Mouse (Mus musculus): ENCODE results near the gene Prr3. TPM values are rescaled to one million over a fixed set of nuclear protein-coding genes. Genes with fewer than 3 reads are reported as not detected.
A peak's percentile ranks its signal among the peaks of the same experiment; 100 is the strongest.
"Not testable (repeated sequence)": the region's sequence is repeated elsewhere in the genome, so short reads cannot be mapped to it uniquely, and the experiment has no call there.

Prr3 gene
- polyA plus RNA-seq, 1 experiment from 2014 or later, result 6.1 TPM

DNA sequence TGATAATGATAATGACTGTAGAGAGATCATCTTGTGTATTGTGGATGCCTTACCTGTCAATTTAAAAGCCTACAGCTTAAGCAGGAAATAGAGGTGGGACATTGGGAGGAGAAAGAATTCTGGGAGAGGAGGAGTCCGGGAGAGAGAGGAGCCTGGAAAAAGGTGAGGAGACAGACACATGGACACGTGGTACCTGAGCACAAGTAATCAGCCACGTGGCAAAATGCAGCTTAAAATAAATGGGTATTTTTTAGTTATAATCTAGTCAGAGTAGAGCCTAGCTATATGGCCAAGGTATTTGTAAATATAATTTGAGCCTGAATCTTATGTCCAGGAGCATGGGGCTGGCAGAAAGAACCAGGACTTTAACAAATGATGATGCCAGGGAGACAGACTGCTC is 39.5 kb upstream of the Prr3 start:
- no peak for TF ChIP-seq EP300 (IDR thresholded peaks at IDR 0.05; ENCODE audit: low read depth)
- peaks cover 39% of the 10 kb centered on the region for H3K4me1 ChIP-seq (ENCODE audit: insufficient read depth)
- ATAC-seq (no peak), DNase-seq (no peak)
- peak overlapping the region; percentile 72 for H3K4me2 ChIP-seq (ENCODE audit: low read depth, low read length)
- peak overlapping the region; percentile 97 for H3K27ac ChIP-seq (ENCODE audit: low read depth)
- H3K36me3 ChIP-seq (replicated peaks; ENCODE audit: insufficient read depth, low read length), result peaks cover 37% of the 10 kb centered on the region
- H3K4me3 ChIP-seq (ENCODE audit: low read depth, low read length), result peak overlapping the region; percentile 56
- peak overlapping the region; percentile 68 for H3K9ac ChIP-seq (replicated peaks)
- WGBS (ENCODE audit: insufficient replicate concordance), result 45% methylated on average over 3 of the region's 3 CpGs
- H3K9me3 ChIP-seq (ENCODE audit: low read length), result peaks cover 3% of the 10 kb centered on the region; the same call in 1 of the 2 replicates
- no peaks in the 10 kb centered on the region for H3K27me3 ChIP-seq (ENCODE audit: insufficient read depth, low read length)

DNA sequence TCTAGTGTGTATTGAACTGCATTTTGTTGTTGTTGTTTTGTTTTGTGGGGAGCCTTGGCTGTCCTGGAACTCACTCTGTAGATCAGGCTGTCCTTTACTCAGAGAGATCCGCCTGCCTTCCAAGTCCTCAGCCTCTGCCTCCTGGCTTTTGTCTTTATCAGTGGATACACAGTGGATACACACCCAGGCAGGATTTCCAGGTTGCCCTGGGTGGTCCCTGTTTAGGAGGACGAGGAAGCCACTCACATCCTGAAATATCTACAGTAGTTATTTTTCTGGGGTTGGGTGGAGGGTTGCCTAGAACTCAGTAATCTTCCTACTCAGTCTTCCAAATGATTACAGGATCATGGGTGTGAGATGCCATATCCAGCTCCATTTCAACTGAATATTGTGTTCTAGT is 38.9 kb upstream of the Prr3 start:
- peak overlapping the region; percentile 56 for H3K4me3 ChIP-seq (ENCODE audit: low read depth, low read length)
- DNase-seq (no peak), ATAC-seq (no peak)
- TF ChIP-seq EP300 (IDR thresholded peaks at IDR 0.05; ENCODE audit: low read depth) (no peak), CTCF (IDR thresholded peaks at IDR 0.05; ENCODE audit: low read depth) (no peak)
- peaks cover 42% of the 10 kb centered on the region for H3K36me3 ChIP-seq (replicated peaks; ENCODE audit: insufficient read depth, low read length)
- peak overlapping the region; percentile 68 for H3K9ac ChIP-seq (replicated peaks)
- peaks cover 34% of the 10 kb centered on the region for H3K4me1 ChIP-seq (ENCODE audit: insufficient read depth)
- no peaks in the 10 kb centered on the region for H3K27me3 ChIP-seq (ENCODE audit: insufficient read depth, low read length)
- peak overlapping the region; percentile 72 for H3K4me2 ChIP-seq (ENCODE audit: low read depth, low read length)
- H3K27ac ChIP-seq (ENCODE audit: low read depth), result peak overlapping the region; percentile 97
- H3K9me3 ChIP-seq (ENCODE audit: low read length), result peaks cover 3% of the 10 kb centered on the region; the same call in 1 of the 2 replicates
- 41% methylated on average over 2 of the region's 2 CpGs for WGBS (ENCODE audit: insufficient replicate concordance)

DNA sequence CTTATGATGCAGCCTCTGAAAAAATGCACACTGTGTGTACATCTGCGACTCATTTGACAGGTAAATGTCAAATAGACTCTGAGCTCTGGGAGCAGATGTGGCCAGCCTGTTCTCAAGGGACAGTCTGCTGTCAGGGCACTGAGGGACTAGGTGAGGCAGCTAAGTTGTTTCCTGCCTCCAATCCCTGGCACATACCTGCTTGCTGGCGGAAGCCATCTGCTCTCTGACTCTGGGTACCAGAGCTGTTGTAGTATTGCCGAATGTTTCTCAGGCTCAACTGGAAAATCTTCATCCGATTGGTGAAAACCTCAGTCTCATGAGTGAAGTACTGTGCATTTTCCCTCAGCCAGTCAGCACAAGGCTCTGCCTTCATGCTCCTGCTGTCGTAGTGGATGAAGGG is 37.0 kb upstream of the Prr3 start:
- Histone ChIP-seq H3K36me3 (replicated peaks; ENCODE audit: insufficient read depth, low read length) (peaks cover 42% of the 10 kb centered on the region), H3K4me3 (ENCODE audit: low read depth, low read length) (no peak overlapping the region), H3K9ac (replicated peaks) (no peak overlapping the region), H3K4me1 (ENCODE audit: insufficient read depth) (peaks cover 21% of the 10 kb centered on the region), H3K27me3 (ENCODE audit: insufficient read depth, low read length) (no peaks in the 10 kb centered on the region), H3K4me2 (ENCODE audit: low read depth, low read length) (no peak overlapping the region), H3K27ac (ENCODE audit: low read depth) (no peak overlapping the region), H3K9me3 (ENCODE audit: low read length) (peaks cover 3% of the 10 kb centered on the region; the same call in 1 of the 2 replicates)
- no peak for DNase-seq
- 81% methylated on average over 5 of the region's 5 CpGs for WGBS (ENCODE audit: insufficient replicate concordance)
- TF ChIP-seq CTCF (IDR thresholded peaks at IDR 0.05; ENCODE audit: low read depth), result no peak
- TF ChIP-seq EP300 (IDR thresholded peaks at IDR 0.05; ENCODE audit: low read depth), result no peak
- no peak for ATAC-seq

DNA sequence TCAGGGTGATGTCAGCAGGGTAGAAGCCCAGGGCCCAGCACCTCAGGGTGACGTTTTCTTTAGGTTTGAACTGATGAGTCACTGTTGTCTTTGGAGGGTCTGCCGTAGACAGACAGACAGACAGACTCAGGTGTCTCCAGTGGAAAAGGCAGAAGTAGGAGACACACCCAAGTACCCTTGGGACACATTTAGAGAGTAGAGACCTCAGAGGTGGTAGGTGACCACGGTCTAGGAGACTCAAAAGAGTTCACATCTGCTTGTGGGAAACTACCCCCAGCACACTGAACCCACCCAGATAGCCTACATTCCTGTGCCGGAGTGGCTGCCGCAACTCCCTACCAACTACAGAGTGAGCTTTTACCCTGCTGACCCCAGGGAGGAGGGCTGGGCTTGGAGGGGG is 34.9 kb upstream of the Prr3 start:
- Histone ChIP-seq H3K4me2 (ENCODE audit: low read depth, low read length) (no peak overlapping the region), H3K27me3 (ENCODE audit: insufficient read depth, low read length) (no peaks in the 10 kb centered on the region), H3K9me3 (ENCODE audit: low read length) (peaks cover 3% of the 10 kb centered on the region; the same call in 1 of the 2 replicates), H3K36me3 (replicated peaks; ENCODE audit: insufficient read depth, low read length) (peaks cover 42% of the 10 kb centered on the region), H3K27ac (ENCODE audit: low read depth) (no peak overlapping the region), H3K4me1 (ENCODE audit: insufficient read depth) (peaks cover 14% of the 10 kb centered on the region), H3K9ac (replicated peaks) (no peak overlapping the region), H3K4me3 (ENCODE audit: low read depth, low read length) (no peak overlapping the region)
- DNase-seq (no peak), ATAC-seq (no peak)
- TF ChIP-seq EP300 (IDR thresholded peaks at IDR 0.05; ENCODE audit: low read depth), result no peak
- no peak for TF ChIP-seq CTCF (IDR thresholded peaks at IDR 0.05; ENCODE audit: low read depth)
- 89% methylated on average over 5 of the region's 5 CpGs for WGBS (ENCODE audit: insufficient replicate concordance)

DNA sequence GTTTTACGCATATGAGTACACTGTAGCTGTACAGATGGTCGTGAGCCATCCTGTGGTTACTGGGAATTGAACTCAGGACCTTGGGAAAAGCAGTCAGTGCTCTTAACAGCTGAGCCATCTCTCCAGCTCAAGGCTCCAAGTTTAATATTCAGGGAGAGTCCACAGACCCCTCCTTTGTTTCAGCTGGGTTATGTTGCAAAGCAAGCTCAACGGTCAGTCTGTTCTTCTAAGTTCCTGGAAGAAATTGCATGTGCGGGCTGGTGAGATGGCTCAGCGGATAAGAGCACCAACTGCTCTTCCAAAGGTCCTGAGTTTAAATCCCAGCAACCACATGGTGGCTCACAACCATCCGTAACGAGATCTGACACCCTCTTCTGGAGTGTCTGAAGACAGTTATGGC is 24.4 kb upstream of the Prr3 start:
- H3K27ac ChIP-seq (ENCODE audit: low read depth); H3K4me2 ChIP-seq (ENCODE audit: low read depth, low read length); H3K9me3 ChIP-seq (ENCODE audit: low read length); H3K4me3 ChIP-seq (ENCODE audit: low read depth, low read length); H3K27me3 ChIP-seq (ENCODE audit: insufficient read depth, low read length); DNase-seq; ATAC-seq; H3K9ac ChIP-seq (replicated peaks): not testable (repeated sequence)
- WGBS (ENCODE audit: insufficient replicate concordance), result 75% methylated on average over 7 of the region's 7 CpGs
- Histone ChIP-seq H3K36me3 (replicated peaks; ENCODE audit: insufficient read depth, low read length) (peaks cover 19% of the 10 kb centered on the region), H3K4me1 (ENCODE audit: insufficient read depth) (peaks cover 14% of the 10 kb centered on the region)

DNA sequence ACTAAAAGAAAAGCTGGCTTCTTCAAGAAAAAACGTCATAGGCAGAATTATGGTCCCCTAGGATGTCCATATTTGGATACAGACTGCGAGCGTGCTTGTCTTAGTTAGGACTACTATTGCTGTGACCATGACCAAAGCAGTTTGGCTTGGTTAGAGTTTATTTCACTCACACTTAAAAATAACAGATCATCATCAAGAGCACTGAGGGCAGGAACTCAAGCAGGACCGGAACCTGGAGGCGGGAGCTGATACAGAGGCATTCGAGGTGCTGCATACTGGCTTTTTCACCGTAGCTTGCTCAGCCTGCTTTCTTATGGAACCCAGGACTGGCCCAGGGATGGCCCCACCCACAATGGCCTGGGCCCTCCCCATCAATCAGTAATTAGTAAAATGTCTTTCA is 23.3 kb upstream of the Prr3 start:
- WGBS (ENCODE audit: insufficient replicate concordance), result 96% methylated on average over 7 of the region's 7 CpGs
- no peak overlapping the region for H3K27ac ChIP-seq (ENCODE audit: low read depth)

DNA sequence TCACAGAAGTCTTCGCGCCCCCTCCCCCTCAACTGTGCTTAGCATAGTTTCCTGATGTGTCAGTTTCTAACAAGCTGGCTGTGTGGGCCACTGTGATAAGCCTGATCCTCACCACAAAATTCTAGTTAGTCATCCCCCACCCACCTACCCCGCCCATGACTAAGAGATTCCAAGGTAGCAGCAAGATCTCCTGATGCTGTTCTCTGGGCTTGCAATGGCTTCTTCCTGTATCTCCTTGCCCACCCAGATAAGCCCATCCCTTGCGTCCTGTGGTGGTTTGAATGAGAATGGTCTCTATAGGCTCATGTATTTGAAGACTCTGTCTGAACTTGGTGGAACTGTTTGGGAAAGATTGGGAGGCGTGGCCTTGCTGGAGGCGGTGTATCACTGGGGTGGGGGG is 21.9 kb upstream of the Prr3 start:
- peak; percentile 76 for DNase-seq
- Histone ChIP-seq H3K27me3 (ENCODE audit: insufficient read depth, low read length) (no peaks in the 10 kb centered on the region), H3K27ac (ENCODE audit: low read depth) (peak overlapping the region; percentile 85), H3K4me1 (ENCODE audit: insufficient read depth) (peaks cover 32% of the 10 kb centered on the region), H3K9ac (replicated peaks) (no peak overlapping the region), H3K4me3 (ENCODE audit: low read depth, low read length) (no peak overlapping the region), H3K4me2 (ENCODE audit: low read depth, low read length) (peak overlapping the region; percentile 49), H3K36me3 (replicated peaks; ENCODE audit: insufficient read depth, low read length) (peaks cover 19% of the 10 kb centered on the region), H3K9me3 (ENCODE audit: low read length) (peaks cover 2% of the 10 kb centered on the region; the same call in 1 of the 2 replicates)
- WGBS (ENCODE audit: insufficient replicate concordance), result 62% methylated on average over 6 of the region's 6 CpGs
- peak; percentile 78 for ATAC-seq
- TF ChIP-seq EP300 (IDR thresholded peaks at IDR 0.05; ENCODE audit: low read depth), result peak; percentile 92
- no peak for TF ChIP-seq CTCF (IDR thresholded peaks at IDR 0.05; ENCODE audit: low read depth)

More for the DNA sequence above, 23.3 kb upstream of the Prr3 start:
- H3K4me3 ChIP-seq (ENCODE audit: low read depth, low read length), result no peak overlapping the region
- peaks cover 20% of the 10 kb centered on the region for H3K4me1 ChIP-seq (ENCODE audit: insufficient read depth)
- no peaks in the 10 kb centered on the region for H3K27me3 ChIP-seq (ENCODE audit: insufficient read depth, low read length)
- TF ChIP-seq EP300 (IDR thresholded peaks at IDR 0.05; ENCODE audit: low read depth) (no peak), CTCF (IDR thresholded peaks at IDR 0.05; ENCODE audit: low read depth) (no peak)
- H3K4me2 ChIP-seq (ENCODE audit: low read depth, low read length), result no peak overlapping the region
- DNase-seq (no peak), ATAC-seq (no peak)
- peaks cover 2% of the 10 kb centered on the region; the same call in 1 of the 2 replicates for H3K9me3 ChIP-seq (ENCODE audit: low read length)
- H3K36me3 ChIP-seq (replicated peaks; ENCODE audit: insufficient read depth, low read length), result peaks cover 19% of the 10 kb centered on the region
- no peak overlapping the region for H3K9ac ChIP-seq (replicated peaks)
